Mouse (Mus musculus): ENCODE data around the gene Serpini1.
"Not testable (repeated sequence)": the region's sequence is repeated elsewhere in the genome, so short reads cannot be mapped to it uniquely, and the experiment has no call there.

Serpini1 gene

GRCm38 (mm10) chr3:75635648-75636047 lies 78.3 kb downstream of the Serpini1 start:
- DNase-seq (ENCODE audit: low read depth, low spot score) = no peak

- DNase-seq (ENCODE audit: low read depth, low spot score) = no peak
Observed at GRCm38 (mm10) chr3:75639546-75639945, 82.2 kb downstream of the Serpini1 start.

GRCm38 (mm10) chr3:75647542-75647941 lies 90.2 kb downstream of the Serpini1 start:
- DNase-seq (ENCODE audit: low read depth, low spot score) = no peak

- no peak for DNase-seq (ENCODE audit: low read depth, low spot score)
Observed at GRCm38 (mm10) chr3:75648226-75648625, 90.9 kb downstream of the Serpini1 start.

GRCm38 (mm10) chr3:75650416-75651154 lies 93.2 kb downstream of the Serpini1 start:
- DNase-seq (ENCODE audit: low read depth, low spot score) = not testable (repeated sequence)

GRCm38 (mm10) chr3:75651603-75652115 lies 94.3 kb downstream of the Serpini1 start:
- no peak for DNase-seq (ENCODE audit: low read depth, low spot score)

GRCm38 (mm10) chr3:75653901-75654300 lies 96.6 kb downstream of the Serpini1 start:
- DNase-seq (ENCODE audit: low read depth, low spot score) = not testable (repeated sequence)

GRCm38 (mm10) chr3:75655578-75656344 lies 98.4 kb downstream of the Serpini1 start:
- no peak for DNase-seq (ENCODE audit: low read depth, low spot score)

- DNase-seq (ENCODE audit: low read depth, low spot score) = no peak
Observed at GRCm38 (mm10) chr3:75666962-75667361, 109.6 kb downstream of the Serpini1 start.

GRCm38 (mm10) chr3:75670425-75670824 lies 113.1 kb downstream of the Serpini1 start:
- DNase-seq (ENCODE audit: low read depth, low spot score) = no peak

GRCm38 (mm10) chr3:75682881-75683280 lies 125.5 kb downstream of the Serpini1 start:
- no peak for DNase-seq (ENCODE audit: low read depth, low spot score)

- DNase-seq (ENCODE audit: low read depth, low spot score) = no peak
Observed at GRCm38 (mm10) chr3:75686775-75687174, 129.4 kb downstream of the Serpini1 start.

- DNase-seq (ENCODE audit: low read depth, low spot score) = no peak
Observed at GRCm38 (mm10) chr3:75687187-75687825, 130.0 kb downstream of the Serpini1 start.

GRCm38 (mm10) chr3:75690321-75690720 lies 133.0 kb downstream of the Serpini1 start:
- DNase-seq (ENCODE audit: low read depth, low spot score) = no peak

GRCm38 (mm10) chr3:75692088-75692487 lies 134.7 kb downstream of the Serpini1 start:
- no peak for DNase-seq (ENCODE audit: low read depth, low spot score)

All from retina, adult 2 months (tissue).